Mouse (Mus musculus) olfactory bulb, adult 2 months (tissue): Measurements from ENCODE around the gene Slx4ip. TPM values are rescaled to one million over a fixed set of nuclear protein-coding genes. Genes with fewer than 3 reads are reported as not detected.

Experiments
- H3K27ac ChIP-seq: fragments of 200-500 bp; 2 replicates; pipeline ENCODE4 v1.5.1; 2012; ENCODE audit warnings: low read depth, low read length; ENCODE audit not compliant: insufficient read depth
- H3K4me1 ChIP-seq: fragments of 200-500 bp; 2 replicates; pipeline ENCODE4 v1.6.1; 2012; ENCODE audit warnings: low read length; ENCODE audit not compliant: control insufficient read depth, insufficient read depth
- H3K4me3 ChIP-seq: fragments of 200-500 bp; 2 replicates; pipeline ENCODE4 v1.5.1; 2012; ENCODE audit warnings: mild to moderate bottlenecking, low read depth, low read length, moderate library complexity; ENCODE audit not compliant: insufficient read depth
- CTCF ChIP-seq: fragments of 200-500 bp; IDR thresholded peaks from 2 replicates; pipeline ENCODE4 v1.5.1; 2012; ENCODE audit warnings: low read depth, mild to moderate bottlenecking, low read length, moderate library complexity; ENCODE audit not compliant: insufficient read depth
- POLR2A ChIP-seq: fragments of 200-500 bp; IDR thresholded peaks from 2 replicates; pipeline ENCODE4 v1.6.1; 2012; ENCODE audit warnings: mild to moderate bottlenecking, low read depth, low read length, moderate library complexity; ENCODE audit not compliant: insufficient read depth
- WGBS: fragments of 180-500 bp; shearing (Covaris S2); methylation state at CpG from one replicate; pipeline ENCODE4 v1.1.7; 2018; 5-methylcytosine and 5-hydroxymethylcytosine counted together
- polyA plus RNA-seq: library from polyadenylated mRNA; stranded (reverse); fragments of >200 nt; gene quantifications from 2 replicates; pipeline ENCODE4 v1.2.4, GENCODE M21; 2012; ENCODE audit warnings: low replicate concordance; ENCODE audit not compliant: missing spikeins, insufficient read depth, insufficient read length

The Slx4ip gene
- polyA plus RNA-seq, 1 experiment: not detected

- WGBS: 45% methylated on average over 2 of the region's 2 CpGs
- no peak for TF ChIP-seq CTCF
- TF ChIP-seq POLR2A: no peak
- Histone ChIP-seq H3K4me3 (no peak overlapping the region), H3K27ac (no peak overlapping the region), H3K4me1 (peaks cover 8% of the 10 kb centered on the region)
Observed at GRCm38 (mm10) chr2:137074313-137074620, 183.2 kb downstream of the Slx4ip start.

GRCm38 (mm10) chr2:137078771-137079170 is 187.8 kb downstream of the Slx4ip start:
- 55% methylated on average over 4 of the region's 4 CpGs for WGBS
- Histone ChIP-seq H3K4me1 (peaks cover 15% of the 10 kb centered on the region), H3K27ac (no peak overlapping the region), H3K4me3 (no peak overlapping the region)
- TF ChIP-seq CTCF (no peak), POLR2A (no peak)

- Histone ChIP-seq H3K4me3 (no peak overlapping the region), H3K27ac (no peak overlapping the region), H3K4me1 (peaks cover 11% of the 10 kb centered on the region)
- TF ChIP-seq POLR2A (no peak), CTCF (no peak)
- WGBS: 50% methylated on average over 10 of the region's 10 CpGs
Observed at GRCm38 (mm10) chr2:137079721-137080320, 188.8 kb downstream of the Slx4ip start.

GRCm38 (mm10) chr2:137080468-137080867 is 189.4 kb downstream of the Slx4ip start:
- H3K4me1 ChIP-seq: peaks cover 11% of the 10 kb centered on the region

GRCm38 (mm10) chr2:137081001-137081400 is 190.0 kb downstream of the Slx4ip start:
- no peak overlapping the region for H3K27ac ChIP-seq
- no peak overlapping the region for H3K4me3 ChIP-seq
- H3K4me1 ChIP-seq: peaks cover 11% of the 10 kb centered on the region
- WGBS: 90% methylated on average over 7 of the region's 7 CpGs
- TF ChIP-seq POLR2A (no peak), CTCF (no peak)

More at GRCm38 (mm10) chr2:137080468-137080867, 189.4 kb downstream of the Slx4ip start:
- 86% methylated on average over 6 of the region's 6 CpGs for WGBS
- TF ChIP-seq POLR2A (no peak), CTCF (no peak)
- Histone ChIP-seq H3K4me3 (no peak overlapping the region), H3K27ac (no peak overlapping the region)

GRCm38 (mm10) chr2:137082896-137083620 is 192.0 kb downstream of the Slx4ip start:
- H3K4me3 ChIP-seq: no peak overlapping the region
- H3K4me1 ChIP-seq: peaks cover 11% of the 10 kb centered on the region
- H3K27ac ChIP-seq: no peak overlapping the region
- TF ChIP-seq CTCF (no peak), POLR2A (no peak)
- WGBS: 78% methylated on average over 24 of the region's 24 CpGs

GRCm38 (mm10) chr2:137085257-137085656 is 194.2 kb downstream of the Slx4ip start:
- TF ChIP-seq POLR2A (no peak), CTCF (no peak)
- Histone ChIP-seq H3K27ac (no peak overlapping the region), H3K4me3 (no peak overlapping the region), H3K4me1 (peaks cover 3% of the 10 kb centered on the region; the same call in 1 of the 2 replicates)
- 91% methylated on average over 8 of the region's 8 CpGs for WGBS

- WGBS: 85% methylated on average over 14 of the region's 14 CpGs
- Histone ChIP-seq H3K4me1 (no peaks in the 10 kb centered on the region), H3K27ac (no peak overlapping the region), H3K4me3 (no peak overlapping the region)
- no peak for TF ChIP-seq POLR2A
- no peak for TF ChIP-seq CTCF
Observed at GRCm38 (mm10) chr2:137086621-137087395, 195.8 kb downstream of the Slx4ip start.

- WGBS: 90% methylated on average over 6 of the region's 6 CpGs
- H3K27ac ChIP-seq: no peak overlapping the region
- TF ChIP-seq POLR2A: no peak
- TF ChIP-seq CTCF: no peak
- no peak overlapping the region for H3K4me3 ChIP-seq
- H3K4me1 ChIP-seq: no peaks in the 10 kb centered on the region
Observed at GRCm38 (mm10) chr2:137087705-137088104, 196.7 kb downstream of the Slx4ip start.
